In the genomic region with DNA sequence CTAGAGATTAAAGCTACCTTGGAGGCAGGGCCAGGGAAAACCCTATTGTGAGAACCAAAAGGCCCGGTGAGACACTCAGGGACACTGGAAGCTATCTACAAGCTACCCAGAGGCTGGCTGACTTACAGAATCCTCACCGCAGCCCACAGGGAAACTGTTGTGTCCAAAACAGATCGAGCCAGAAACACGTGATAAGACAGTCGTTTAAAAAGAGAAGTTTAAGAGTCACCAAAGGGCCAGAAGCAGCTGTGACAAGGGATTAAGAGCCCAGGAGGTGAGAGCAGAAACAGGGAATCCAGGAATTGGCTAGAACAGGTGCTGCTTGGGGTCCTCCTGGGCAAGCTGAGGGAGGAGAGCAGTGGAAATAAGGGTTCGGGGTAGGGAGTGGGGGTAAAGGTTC, we compare ENCODE assay signal across 11 mouse cellular contexts.
DNase-seq lines count a peak whose midpoint lies in the region; ATAC-seq and TF ChIP-seq lines count a peak whose summit lies in the region.
"Had no signal": no experiment of that assay in that cellular context is flagged by ENCODE, and none has a peak within 500 bp of the region (broad histone marks: within the 10 kb centered on the region; RNA-seq: fewer than 3 reads in every experiment).

No protein-coding gene starts in this region.

- ATAC-seq in kidney, embryonic 14.5 days (ENCODE audit: low FRiP score, low TSS enrichment): no peak
- no peak for ATAC-seq in limb, embryonic 13.5 days (ENCODE audit: low FRiP score, low read depth)
- ATAC-seq in hindbrain, embryonic 14.5 days (ENCODE audit: low FRiP score): no peak

- DNase-seq in kidney, adult 2 months: no peak
- DNase-seq in MEL-GATA-1-ER (ENCODE audit: extremely low read depth, low read depth): peak; percentile 72
- DNase-seq in heart, adult 8-10 months (ENCODE audit: low spot score): peak; percentile 50
- no peak for DNase-seq in embryo, embryonic 10.5 days (ENCODE audit: low spot score)
- no peak for DNase-seq in hindbrain, embryonic 14.5 days (ENCODE audit: low spot score)
- no peak for DNase-seq in embryo, embryonic 10 days (ENCODE audit: low spot score)

- H3K4me3 ChIP-seq in kidney, embryonic 14.5 days (ENCODE audit: low read length): no peak overlapping the region
- H3K4me3 ChIP-seq in kidney, adult 2 months (ENCODE audit: insufficient read depth, low read depth, low read length): no peak overlapping the region
- no peak overlapping the region for H3K4me3 ChIP-seq in limb, embryonic 13.5 days
- no peak overlapping the region for H3K4me3 ChIP-seq in hindbrain, embryonic 14.5 days (replicated peaks; ENCODE audit: low read length)
- H3K4me3 ChIP-seq: erythroblast, embryonic 14.5 days; hindbrain, embryonic 12.5 days; midbrain, embryonic 12.5 days had no signal

- H3K27me3 ChIP-seq in kidney, embryonic 14.5 days (ENCODE audit: control insufficient read depth, insufficient read depth, low read length): no peaks in the 10 kb centered on the region
- no peaks in the 10 kb centered on the region for H3K27me3 ChIP-seq in kidney, adult 2 months (replicated peaks; ENCODE audit: control insufficient read depth, insufficient read depth, low read length)
- H3K27me3 ChIP-seq in limb, embryonic 13.5 days: no peaks in the 10 kb centered on the region
- no peaks in the 10 kb centered on the region for H3K27me3 ChIP-seq in hindbrain, embryonic 14.5 days (ENCODE audit: control insufficient read depth, insufficient read depth, low read length)
- H3K27me3 ChIP-seq: hindbrain, embryonic 12.5 days; midbrain, embryonic 12.5 days had no signal

- no peak for TF ChIP-seq CTCF in kidney, adult 2 months (conservative IDR thresholded peaks at IDR 0.05; ENCODE audit: insufficient read depth, insufficient read length, low read depth, low read length)

- 66% methylated on average over 6 of the region's 6 CpGs for WGBS in kidney, embryonic 14.5 days
- WGBS in kidney, adult 2 months: 77% methylated on average over 6 of the region's 6 CpGs
- 42% methylated on average over 6 of the region's 6 CpGs for WGBS in limb, embryonic 13.5 days
- 71% methylated on average over 6 of the region's 6 CpGs for WGBS in hindbrain, embryonic 14.5 days

- no peak overlapping the region for H3K9ac ChIP-seq in kidney, embryonic 14.5 days (ENCODE audit: low read depth, low read length)
- no peak overlapping the region for H3K9ac ChIP-seq in limb, embryonic 13.5 days
- H3K9ac ChIP-seq in hindbrain, embryonic 14.5 days: no peak overlapping the region
- H3K9ac ChIP-seq: hindbrain, embryonic 12.5 days; midbrain, embryonic 12.5 days had no signal

- H3K36me3 ChIP-seq in kidney, embryonic 14.5 days (ENCODE audit: control insufficient read depth, insufficient read depth, low read length): no peaks in the 10 kb centered on the region
- H3K36me3 ChIP-seq in kidney, adult 2 months (ENCODE audit: control insufficient read depth, insufficient read depth, low read length): no peaks in the 10 kb centered on the region
- H3K36me3 ChIP-seq in limb, embryonic 13.5 days: no peaks in the 10 kb centered on the region
- H3K36me3 ChIP-seq in hindbrain, embryonic 14.5 days (replicated peaks; ENCODE audit: control insufficient read depth, insufficient read depth): no peaks in the 10 kb centered on the region
- H3K36me3 ChIP-seq: hindbrain, embryonic 12.5 days; midbrain, embryonic 12.5 days had no signal

- peaks cover 14% of the 10 kb centered on the region for H3K4me1 ChIP-seq in kidney, embryonic 14.5 days (ENCODE audit: control insufficient read depth, insufficient read depth, low read length)
- H3K4me1 ChIP-seq in kidney, adult 2 months (ENCODE audit: control insufficient read depth, insufficient read depth, low read length): no peaks in the 10 kb centered on the region; the same call in 1 of the 2 replicates
- peaks cover 31% of the 10 kb centered on the region for H3K4me1 ChIP-seq in limb, embryonic 13.5 days
- H3K4me1 ChIP-seq in hindbrain, embryonic 14.5 days (replicated peaks; ENCODE audit: control insufficient read depth, insufficient read depth, low read length): no peaks in the 10 kb centered on the region; the same call in 1 of the 2 replicates

- H3K4me2 ChIP-seq in kidney, embryonic 14.5 days (replicated peaks; ENCODE audit: low read depth, low read length): no peak overlapping the region
- peak overlapping the region; percentile 53; the same call in 1 of the 2 replicates for H3K4me2 ChIP-seq in limb, embryonic 13.5 days (replicated peaks)
- H3K4me2 ChIP-seq in hindbrain, embryonic 14.5 days (replicated peaks): no peak overlapping the region
- H3K4me2 ChIP-seq: hindbrain, embryonic 12.5 days; midbrain, embryonic 12.5 days had no signal

- H3K27ac ChIP-seq in kidney, embryonic 14.5 days (ENCODE audit: low read depth, low read length): 0 out of 2 replicates have a peak overlapping the region, but pooled peaks have one; percentile 81
- no peak overlapping the region for H3K27ac ChIP-seq in kidney, adult 2 months (ENCODE audit: insufficient read depth, low read depth, low read length)
- H3K27ac ChIP-seq in limb, embryonic 13.5 days: peak overlapping the region; percentile 86
- H3K27ac ChIP-seq in hindbrain, embryonic 14.5 days: no peak overlapping the region
- H3K27ac ChIP-seq: hindbrain, embryonic 12.5 days; midbrain, embryonic 12.5 days had no signal

- no peaks in the 10 kb centered on the region for H3K9me3 ChIP-seq in kidney, embryonic 14.5 days (ENCODE audit: control insufficient read depth, low read length)
- H3K9me3 ChIP-seq in limb, embryonic 13.5 days: no peaks in the 10 kb centered on the region
- H3K9me3 ChIP-seq in hindbrain, embryonic 14.5 days (ENCODE audit: control insufficient read depth, low read length): no peaks in the 10 kb centered on the region
- H3K9me3 ChIP-seq: hindbrain, embryonic 12.5 days; midbrain, embryonic 12.5 days had no signal

- no peak for TF ChIP-seq POLR2A in kidney, adult 2 months (IDR thresholded peaks at IDR 0.05; ENCODE audit: low read depth, low read length)

Comparison
In these comparisons a context has a peak if more than half of its experiments do, and no peak if none do; other contexts are left out.
1. H3K27ac ChIP-seq: peak in kidney, embryonic 14.5 days (single experiment) and limb, embryonic 13.5 days (single experiment); none in kidney, adult 2 months (single experiment) and hindbrain, embryonic 14.5 days (single experiment).
2. DNase-seq: peak in MEL-GATA-1-ER (single experiment) and heart, adult 8-10 months (single experiment); none in kidney, adult 2 months (single experiment), embryo, embryonic 10.5 days (single experiment), hindbrain, embryonic 14.5 days (single experiment) and embryo, embryonic 10 days (single experiment).